Mouse (Mus musculus): ENCODE data around the gene 1810049J17Rik.

The 1810049J17Rik gene

GRCm38 (mm10) chr15:12321788-12322621 is at the start of gene 1810049J17Rik:
TSS of gene 1810049J17Rik (minus strand) at chr15:12321899.
- no peak for TF ChIP-seq GATA4 (IDR thresholded peaks at IDR 0.05; ENCODE audit: insufficient replicate concordance, low read length)

DNA sequence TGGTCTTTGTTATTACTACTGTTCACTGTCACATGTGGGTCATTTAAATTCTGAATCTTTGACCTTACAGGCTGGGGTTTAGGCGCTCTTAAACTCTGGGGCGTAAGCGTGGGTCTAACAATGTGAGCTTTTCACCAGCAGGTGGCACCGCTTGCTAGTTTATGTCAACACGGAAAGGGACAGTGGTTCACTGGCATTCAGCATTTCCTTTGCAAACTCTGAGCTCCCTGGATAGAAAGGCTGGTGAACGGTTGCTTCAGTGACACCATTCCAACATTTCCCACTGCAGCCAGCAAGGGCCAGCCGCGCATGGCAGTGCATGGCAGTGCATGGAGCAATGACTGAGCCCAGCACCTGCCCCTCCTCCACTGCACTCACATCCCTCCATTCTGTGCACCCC is 49.5 kb upstream of the 1810049J17Rik start:
- no peak for TF ChIP-seq GATA4 (IDR thresholded peaks at IDR 0.05; ENCODE audit: insufficient replicate concordance, low read length)

GRCm38 (mm10) chr15:12370096-12370495 is 48.4 kb upstream of the 1810049J17Rik start:
- TF ChIP-seq GATA4 (IDR thresholded peaks at IDR 0.05; ENCODE audit: insufficient replicate concordance, low read length) = no peak

DNA sequence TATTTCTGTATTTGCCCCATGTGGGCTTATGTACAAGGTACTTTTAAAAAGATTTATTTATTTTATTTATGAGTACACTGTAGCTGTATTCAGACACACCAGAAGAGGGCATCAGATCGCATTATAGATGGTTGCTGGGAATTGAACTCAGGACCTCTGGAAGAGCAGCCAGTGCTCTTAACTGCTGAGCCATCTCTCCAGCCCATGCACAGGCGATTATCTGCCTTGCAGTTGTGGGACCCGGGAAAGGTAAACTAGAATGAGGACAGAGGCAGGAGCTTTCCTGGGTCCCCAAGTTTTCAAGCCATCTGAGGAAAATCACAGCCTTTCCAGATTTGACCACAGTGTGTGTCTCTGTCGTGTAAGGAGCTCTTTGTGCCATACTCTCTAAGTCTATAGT is 47.2 kb upstream of the 1810049J17Rik start:
- TF ChIP-seq GATA4 (IDR thresholded peaks at IDR 0.05; ENCODE audit: insufficient replicate concordance, low read length) = no peak

- no peak for TF ChIP-seq GATA4 (IDR thresholded peaks at IDR 0.05; ENCODE audit: insufficient replicate concordance, low read length)
Measured at GRCm38 (mm10) chr15:12368357-12368756, 46.7 kb upstream of the 1810049J17Rik start.

DNA sequence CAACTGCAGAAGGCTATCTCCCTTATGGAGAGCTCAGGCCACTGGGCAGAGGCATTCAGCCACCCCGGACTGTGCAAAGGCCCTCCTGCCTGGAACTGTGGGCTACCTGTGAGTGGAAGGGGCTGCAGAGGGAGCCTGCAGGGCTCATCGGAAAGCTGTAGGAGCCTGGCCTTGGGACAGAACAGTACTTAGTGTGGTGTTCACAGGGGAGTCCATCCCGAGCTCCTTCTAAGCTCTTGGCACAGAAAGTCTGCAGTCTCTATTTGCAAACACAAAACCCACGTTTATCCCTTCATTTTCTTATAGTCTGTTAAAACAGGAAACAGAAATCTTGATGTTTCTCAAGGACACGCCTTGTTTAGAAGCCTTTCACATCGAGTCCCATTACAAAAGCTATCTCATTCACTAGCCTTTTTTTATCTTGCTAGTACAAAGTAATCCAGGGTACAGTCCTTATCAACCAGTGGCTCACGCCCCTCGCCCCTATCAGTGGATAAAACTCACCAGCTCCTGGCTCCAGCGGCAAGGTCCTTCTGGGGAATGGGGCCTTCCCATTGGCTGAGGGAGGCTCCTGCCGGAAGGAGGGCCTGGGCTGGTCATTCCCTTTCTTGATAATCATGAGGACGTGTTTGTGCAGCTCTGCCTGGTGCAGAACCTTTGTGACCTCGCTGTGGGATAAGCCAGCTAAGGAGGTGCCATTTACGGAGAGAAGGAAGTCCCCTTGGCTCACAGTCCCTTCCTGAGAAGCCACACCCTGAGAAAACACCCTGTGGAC is 45.8 kb upstream of the 1810049J17Rik start:
- peak; percentile 97; the same call in 1 of the 2 replicates for TF ChIP-seq GATA4 (IDR thresholded peaks at IDR 0.05; ENCODE audit: insufficient replicate concordance, low read length)

DNA sequence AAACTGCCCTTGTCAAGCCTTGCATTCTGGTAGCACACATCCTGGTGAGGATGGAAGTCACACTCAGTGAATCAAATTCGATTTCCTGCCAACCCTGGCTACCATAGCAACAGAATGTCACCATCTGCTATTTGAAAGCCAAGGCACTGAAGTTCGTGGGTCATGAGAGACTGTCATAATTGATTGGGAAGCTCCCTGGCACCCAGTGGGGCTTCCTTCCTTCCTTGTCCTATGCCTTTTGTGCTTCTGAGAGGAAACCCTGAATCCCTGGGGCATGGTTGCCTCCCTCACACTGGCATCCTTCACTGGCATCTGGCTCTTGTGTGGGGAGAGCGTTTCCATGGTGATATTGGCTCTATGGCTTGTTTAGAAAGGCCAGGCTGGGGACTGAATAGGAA is 44.4 kb upstream of the 1810049J17Rik start:
- TF ChIP-seq GATA4 (IDR thresholded peaks at IDR 0.05; ENCODE audit: insufficient replicate concordance, low read length) = no peak

DNA sequence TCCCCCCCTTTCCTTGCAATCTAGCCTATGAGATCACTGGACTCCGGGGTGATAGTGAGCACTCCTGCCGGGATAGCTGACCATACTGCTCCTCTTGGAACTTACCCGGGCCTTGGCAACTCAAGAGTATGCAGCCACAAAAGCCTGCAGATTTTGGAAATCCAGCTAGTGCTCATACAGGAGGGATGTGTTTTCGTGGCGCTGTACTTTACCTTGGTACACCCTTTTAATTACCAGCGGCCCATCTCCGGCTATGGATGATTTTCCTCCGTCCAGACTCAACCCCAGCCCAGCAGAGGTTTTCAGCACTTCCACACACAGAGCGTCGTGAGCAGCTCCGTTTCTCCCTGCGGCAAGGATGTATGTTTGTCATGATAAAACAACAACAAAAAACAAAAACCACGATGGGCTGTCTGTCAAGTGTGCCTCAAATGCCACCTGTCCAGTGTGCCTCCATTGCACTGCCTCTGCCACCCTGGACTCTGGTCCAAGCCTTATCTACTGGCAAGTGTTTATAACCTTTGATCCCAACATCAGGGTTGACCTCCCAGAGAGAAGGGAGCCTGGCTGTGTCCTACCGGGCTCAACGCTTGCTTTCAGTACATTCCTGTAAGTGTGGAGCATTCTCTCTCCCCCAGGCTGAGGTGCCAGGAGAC is 43.8 kb upstream of the 1810049J17Rik start:
- TF ChIP-seq GATA4 (IDR thresholded peaks at IDR 0.05; ENCODE audit: insufficient replicate concordance, low read length) = peak; percentile 96; the same call in 1 of the 2 replicates

- TF ChIP-seq GATA4 (IDR thresholded peaks at IDR 0.05; ENCODE audit: insufficient replicate concordance, low read length) = no peak
Measured at GRCm38 (mm10) chr15:12364096-12364495, 42.4 kb upstream of the 1810049J17Rik start.

DNA sequence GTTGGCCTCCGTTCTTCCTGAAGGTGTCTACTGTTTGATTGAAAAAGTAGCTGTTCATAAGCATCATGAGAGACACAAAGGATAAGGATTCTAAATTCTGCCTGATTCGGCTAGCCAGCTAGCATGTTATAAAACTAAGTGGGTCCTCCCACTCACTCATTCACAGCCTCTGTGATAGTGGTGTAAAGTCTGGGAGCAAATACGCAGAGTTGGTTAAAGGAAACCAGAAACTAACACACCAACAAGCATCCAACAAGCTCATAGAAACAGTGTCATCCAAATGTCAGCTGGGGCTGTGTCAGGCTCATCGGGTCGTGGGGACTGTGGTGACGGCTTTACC is 41.0 kb upstream of the 1810049J17Rik start:
- no peak for TF ChIP-seq GATA4 (IDR thresholded peaks at IDR 0.05; ENCODE audit: insufficient replicate concordance, low read length)

DNA sequence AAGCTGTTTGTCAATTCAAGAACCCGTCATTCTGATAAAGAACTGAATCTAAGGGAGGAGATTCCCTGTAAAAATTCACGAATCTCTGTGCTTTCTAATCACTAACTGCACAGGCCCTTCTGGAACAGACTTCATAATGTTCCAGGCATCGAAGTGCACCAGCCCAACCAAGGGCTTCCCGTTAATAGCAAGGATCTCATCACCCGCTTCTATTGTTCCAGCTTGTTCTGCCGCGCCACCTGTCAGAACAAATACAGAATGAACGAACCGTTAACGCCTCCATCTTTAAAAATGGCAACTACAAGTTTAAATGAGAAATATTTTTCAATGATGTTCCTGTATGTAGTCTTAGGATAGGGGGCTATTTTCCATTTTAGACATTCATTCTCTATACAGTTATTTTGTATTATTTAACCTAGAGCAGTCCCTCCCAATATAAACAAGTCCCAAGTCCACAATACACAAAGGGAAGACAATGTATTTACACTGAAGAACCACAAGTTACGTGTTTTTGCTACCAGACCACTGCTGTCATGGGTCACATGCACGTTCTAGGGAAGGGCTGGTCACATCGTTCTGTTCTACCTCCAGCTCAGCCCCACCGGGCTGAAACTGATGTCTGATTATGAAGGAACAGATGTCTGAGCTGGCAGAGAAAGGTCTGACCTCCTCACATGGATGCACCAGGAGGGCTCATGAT is 40.5 kb upstream of the 1810049J17Rik start:
- TF ChIP-seq GATA4 (IDR thresholded peaks at IDR 0.05; ENCODE audit: insufficient replicate concordance, low read length) = no peak

DNA sequence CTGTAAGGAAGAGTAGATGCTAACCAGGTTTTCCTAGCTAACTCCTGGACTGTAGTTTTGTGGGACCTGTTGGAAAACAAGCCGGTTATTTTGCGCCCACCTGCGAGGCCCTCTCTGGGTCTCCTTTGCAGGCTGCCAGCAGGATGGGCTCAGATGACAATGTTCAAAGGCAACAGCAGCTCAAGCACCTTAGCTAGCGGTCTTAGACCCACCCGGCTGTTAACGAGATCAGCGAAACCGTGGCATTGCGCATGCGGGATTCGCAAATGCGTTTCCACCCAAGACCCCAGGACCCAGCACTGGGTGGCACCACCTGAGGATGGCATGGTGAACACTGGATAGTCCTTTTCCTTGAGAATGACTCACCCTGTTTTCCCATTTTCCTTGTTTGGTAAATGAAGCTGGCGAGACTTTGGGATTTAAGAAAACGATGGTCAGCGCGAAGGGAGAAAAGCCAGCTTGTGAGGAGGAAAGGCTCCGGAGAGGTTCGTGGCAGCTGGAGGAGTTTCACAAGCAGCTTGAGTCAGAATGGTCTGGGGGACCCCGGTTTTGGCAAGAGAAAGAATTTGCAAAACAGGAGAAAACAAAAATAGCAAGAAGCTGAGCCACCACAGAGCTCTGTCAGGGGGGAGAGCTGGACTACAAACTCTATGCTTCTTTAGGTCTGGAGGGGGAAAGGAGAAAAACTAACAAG is 39.0 kb upstream of the 1810049J17Rik start:
- TF ChIP-seq GATA4 (IDR thresholded peaks at IDR 0.05; ENCODE audit: insufficient replicate concordance, low read length) = no peak

DNA sequence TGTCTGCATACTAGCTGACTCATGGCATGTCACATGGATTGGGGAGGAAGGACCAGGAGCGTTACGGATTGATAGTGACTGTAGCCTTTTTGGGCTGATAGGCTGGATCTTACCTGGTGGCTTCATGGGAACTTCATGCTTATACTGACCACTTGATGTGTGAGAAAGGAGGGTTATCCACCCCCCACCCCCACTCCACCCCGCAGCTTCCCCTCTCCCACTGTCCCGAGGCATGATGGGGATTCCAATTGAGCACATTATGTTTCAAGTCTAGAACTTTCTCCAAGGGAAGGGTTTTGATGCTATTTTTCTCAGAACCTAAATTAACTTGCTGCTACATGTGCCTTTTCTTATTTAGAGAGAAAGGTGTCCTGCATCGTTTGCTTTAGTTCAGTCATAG is 36.7 kb upstream of the 1810049J17Rik start:
- TF ChIP-seq GATA4 (IDR thresholded peaks at IDR 0.05; ENCODE audit: insufficient replicate concordance, low read length) = no peak

GRCm38 (mm10) chr15:12357459-12357858 is 35.8 kb upstream of the 1810049J17Rik start:
- TF ChIP-seq GATA4 (IDR thresholded peaks at IDR 0.05; ENCODE audit: insufficient replicate concordance, low read length) = no peak

Measured in liver, adult (tissue).